Mouse (Mus musculus) megakaryocyte-erythroid progenitor cell, adult 5-6 weeks (primary cell): ENCODE results near the gene Arl5a. TPM values are rescaled to one million over a fixed set of nuclear protein-coding genes. Genes with fewer than 3 reads are reported as not detected.

Source experiments
- ATAC-seq: replicated peaks from 2 replicates; pipeline ENCODE4 v1.8.0; 2016; ENCODE audit warnings: mild to moderate bottlenecking, inconsistent platforms; ENCODE audit not compliant: severe bottlenecking, poor library complexity, low FRiP score, low TSS enrichment
- total RNA-seq, 2 experiments: library from RNA; stranded (forward) in 1 of 2; stranded (reverse) in 1 of 2; fragments of 200-1000, 215-1000 nt in 1 of 2; fragments of >200 nt in 1 of 2; fragmentation: Nextera tagmentation in 1 of 2; gene quantifications; 2 replicates each; pipeline ENCODE4 v1.2.3; 2014 to 2017

Gene Arl5a
- total RNA-seq, 2 experiments from 2014 or later, result 35.2 to 38.5 TPM

GRCm38 (mm10) chr2:52372080-52372479 lies 52.6 kb downstream of the Arl5a start:
- ATAC-seq, result no peak

GRCm38 (mm10) chr2:52371066-52371465 lies 53.6 kb downstream of the Arl5a start:
- ATAC-seq, result no peak

GRCm38 (mm10) chr2:52369622-52370021 lies 55.1 kb downstream of the Arl5a start:
- ATAC-seq, result no peak

GRCm38 (mm10) chr2:52367665-52368064 lies 57.0 kb downstream of the Arl5a start:
- no peak for ATAC-seq

- no peak for ATAC-seq
Measured at GRCm38 (mm10) chr2:52367248-52367647, 57.5 kb downstream of the Arl5a start.

- no peak for ATAC-seq
Measured at GRCm38 (mm10) chr2:52361086-52361485, 63.6 kb downstream of the Arl5a start.

- ATAC-seq, result no peak
Measured at GRCm38 (mm10) chr2:52359722-52360121, 65.0 kb downstream of the Arl5a start.

GRCm38 (mm10) chr2:52358156-52358555 lies 66.5 kb downstream of the Arl5a start:
- no peak for ATAC-seq

- no peak for ATAC-seq
Measured at GRCm38 (mm10) chr2:52351029-52351428, 73.7 kb downstream of the Arl5a start.

Other genes with a start within 250 kb of the Arl5a start
- gene Neb, start 46.4 kb downstream of the Arl5a start, total RNA-seq (2014; fragmentation: Nextera tagmentation), result 1.2 TPM in 1 of 2 replicates, not detected in the other
- 0.05 and 0.19 TPM in 2 replicates for gene Neb, start 46.4 kb downstream of the Arl5a start, total RNA-seq (2017)